Mouse (Mus musculus) CH12.LX (cell line): Measurements from ENCODE around the gene Asphd1.

Experiments
- CHD2 ChIP-seq: IDR thresholded peaks from 2 replicates; pipeline ENCODE4 v1.6.1; 2011; ENCODE audit warnings: low read length, improper control_type of control experiment
- CTCF ChIP-seq, 2 experiments: IDR thresholded peaks in 1 of 2; conservative IDR thresholded peaks in 1 of 2; 2 replicates each; pipeline ENCODE4 v1.5.1; 2011 to 2012; ENCODE audit warnings: low read depth in 2 of 2, low read length in 2 of 2, improper control_type of control experiment in 1 of 2, inconsistent platforms in 1 of 2, mild to moderate bottlenecking in 1 of 2, moderate library complexity in 1 of 2
- EP300 ChIP-seq: IDR thresholded peaks from 2 replicates; pipeline ENCODE4 v1.6.1; 2011; ENCODE audit warnings: low read length, improper control_type of control experiment
- HCFC1 ChIP-seq: IDR thresholded peaks from 2 replicates; pipeline ENCODE4 v1.6.1; 2012; ENCODE audit warnings: low read depth, mild to moderate bottlenecking, inconsistent platforms, low read length, improper control_type of control experiment
- MAX ChIP-seq: IDR thresholded peaks from 2 replicates; pipeline ENCODE4 v1.6.1; 2011; ENCODE audit warnings: low read length, improper control_type of control experiment
- POLR2A ChIP-seq: IDR thresholded peaks from 2 replicates; pipeline ENCODE4 v1.6.1; 2011; ENCODE audit warnings: low read depth, mild to moderate bottlenecking, improper control_type of control experiment, low read length
- UBTF ChIP-seq: IDR thresholded peaks from 2 replicates; pipeline ENCODE4 v1.6.1; 2012; ENCODE audit warnings: low read depth, mild to moderate bottlenecking, inconsistent platforms, low read length, improper control_type of control experiment, moderate library complexity

DNA sequence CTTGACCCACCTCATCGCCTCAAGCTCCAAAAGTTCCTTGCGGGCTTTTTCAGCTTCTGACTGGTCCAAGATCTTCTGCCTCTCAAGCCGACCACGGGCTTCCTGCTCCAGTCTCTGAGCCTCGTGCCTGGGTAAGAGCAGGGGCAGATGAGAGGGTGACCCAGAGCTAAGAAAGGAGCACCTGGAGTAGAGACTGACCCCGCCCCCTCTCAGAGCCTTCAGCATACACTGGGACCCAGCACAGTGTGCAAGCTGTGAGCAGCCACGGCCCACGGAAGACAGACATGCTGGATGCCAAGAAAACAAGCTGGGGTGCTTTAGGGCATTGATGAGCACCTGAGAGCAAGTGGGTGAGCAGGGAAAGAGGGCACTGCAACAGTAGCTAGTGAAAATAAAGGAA lies 39.4 kb upstream of the Asphd1 start:
- TF ChIP-seq CTCF (conservative IDR thresholded peaks at IDR 0.05 in 1 of 2, IDR thresholded peaks at IDR 0.05 in 1 of 2; ENCODE audit: low read depth in 2 of 2, low read length in 2 of 2) (no peak), EP300 (no peak), HCFC1 (no peak), POLR2A (no peak), MAX (no peak), UBTF (no peak), CHD2 (no peak)
